Mouse (Mus musculus) large intestine, adult 2 months (tissue): ENCODE measurements around the gene Mcm9. TPM values are rescaled to one million over a fixed set of nuclear protein-coding genes. Genes with fewer than 3 reads are reported as not detected.
"Not testable (repeated sequence)": the region's sequence is repeated elsewhere in the genome, so short reads cannot be mapped to it uniquely, and the experiment has no call there.

Experiments
- DNase-seq: peaks from one replicate; pipeline ENCODE4 v3.0.0-alpha.2; 2012; ENCODE audit warnings: low read depth, low spot score
- WGBS: fragments of 180-500 bp; shearing (Covaris S2); methylation state at CpG from one replicate; pipeline ENCODE4 v1.1.7; 2018; 5-methylcytosine and 5-hydroxymethylcytosine counted together
- polyA plus RNA-seq: library from polyadenylated mRNA; depleted of rRNA; stranded (reverse); fragments of >200 nt; gene quantifications from 2 replicates; pipeline ENCODE4 v1.2.3, GENCODE M21; 2012; rRNA removed

The Mcm9 gene
- 2.6 and 3.8 TPM in 2 replicates for polyA plus RNA-seq

DNA sequence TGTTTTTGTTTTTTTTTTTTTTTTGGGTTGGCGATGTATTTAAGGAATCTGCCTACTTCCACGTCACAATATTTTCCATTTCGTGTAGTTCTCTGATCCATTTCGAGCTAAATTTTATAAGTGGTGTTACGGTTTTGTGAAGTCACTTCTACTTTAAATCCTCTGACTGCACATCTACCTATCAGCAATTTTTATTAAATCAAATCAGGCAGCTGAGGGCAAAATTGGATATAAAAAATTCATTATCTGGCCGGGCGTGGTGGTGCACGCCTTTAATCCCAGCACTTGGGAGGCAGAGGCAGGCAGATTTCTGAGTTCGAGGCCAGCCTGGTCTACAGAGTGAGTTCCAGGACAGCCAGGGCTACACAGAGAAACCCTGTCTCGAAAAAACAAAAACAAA, at the start of gene Mcm9:
Gene Mcm9 (minus strand): TSS at position 101 of the 400 bp plus-strand sequence.
- DNase-seq, result not testable (repeated sequence)
- 52% methylated on average over 10 of the region's 10 CpGs for WGBS

DNA sequence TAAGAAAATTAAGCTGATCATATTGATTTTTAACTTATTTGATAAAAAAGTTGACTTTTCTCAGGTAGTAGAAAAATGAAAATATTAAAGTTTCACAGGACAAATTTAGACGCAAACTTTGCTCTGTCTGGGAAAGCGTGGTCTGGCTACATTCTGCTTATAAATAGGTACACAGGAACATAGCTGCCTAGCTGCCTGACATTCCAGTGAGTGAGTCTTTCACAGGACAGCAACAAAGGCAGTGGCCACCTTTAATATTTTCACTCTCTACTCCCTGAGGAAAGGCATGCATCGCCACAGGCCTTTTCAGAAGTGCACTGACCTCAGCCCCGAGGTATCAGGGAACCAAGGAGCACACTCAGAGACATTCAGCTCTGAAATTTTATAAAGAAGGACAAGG, 31.5 kb upstream of the Mcm9 start:
- no peak for DNase-seq
- WGBS, result 82% methylated on average over 4 of the region's 4 CpGs

DNA sequence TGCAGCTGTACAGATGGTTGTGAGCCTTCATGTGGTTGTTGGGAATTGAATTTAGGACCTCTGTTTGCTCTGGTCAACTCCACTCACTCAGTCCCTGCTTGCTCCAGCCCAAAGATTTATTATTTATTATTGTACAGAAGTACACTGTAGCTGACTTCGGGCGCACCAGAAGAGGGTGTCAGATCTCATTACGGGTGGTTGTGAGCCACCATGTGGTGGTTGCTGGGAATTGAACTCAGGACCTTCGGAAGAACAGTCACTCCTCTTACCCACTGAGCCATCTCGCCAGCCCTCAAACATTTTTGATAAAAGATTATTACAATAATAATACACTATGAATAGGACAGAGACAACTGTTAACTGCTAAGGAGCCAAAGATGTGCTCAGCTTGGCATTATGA, 24.0 kb upstream of the Mcm9 start:
- DNase-seq, result not testable (repeated sequence)
- WGBS, result 62% methylated on average over 5 of the region's 5 CpGs

DNA sequence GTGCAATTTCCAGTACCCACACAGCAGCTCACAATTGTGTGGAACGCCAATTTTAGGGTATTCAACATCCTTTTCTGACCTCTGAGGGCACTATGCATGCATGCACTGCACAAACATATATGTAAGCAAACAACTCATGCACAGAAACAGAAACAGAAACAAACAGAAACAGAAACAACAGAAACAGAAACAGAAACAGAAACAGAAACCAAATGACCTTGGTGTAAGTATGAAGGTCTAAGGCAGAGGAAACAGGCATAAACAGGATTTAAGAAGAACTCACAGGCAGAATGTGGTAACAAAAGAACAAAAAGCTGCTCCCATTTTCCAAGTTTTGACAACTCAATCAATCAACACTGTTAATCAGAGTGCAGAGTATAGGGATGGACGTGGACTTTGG, 20.4 kb upstream of the Mcm9 start:
- WGBS, result 77% methylated on average over 2 of the region's 2 CpGs
- DNase-seq, result no peak

DNA sequence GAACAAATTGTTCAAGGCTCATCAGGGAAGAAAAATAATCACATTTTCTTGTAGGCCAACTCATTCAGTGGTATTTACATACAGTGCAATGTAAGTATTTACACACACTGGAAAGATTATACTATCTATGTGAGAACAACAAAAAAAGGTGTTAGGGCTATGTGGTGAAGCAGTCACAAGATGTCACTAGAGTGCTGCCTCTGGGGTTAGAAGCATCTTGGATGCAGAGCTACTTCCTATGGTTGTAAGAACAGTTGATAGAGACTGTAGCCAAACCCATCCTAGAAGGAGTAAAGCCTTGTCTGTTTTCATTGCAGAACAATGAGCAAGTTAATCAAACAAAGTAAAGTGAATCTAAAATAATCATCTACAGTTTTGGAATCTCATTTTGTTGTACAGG, 11.3 kb upstream of the Mcm9 start:
- DNase-seq, result no peak

DNA sequence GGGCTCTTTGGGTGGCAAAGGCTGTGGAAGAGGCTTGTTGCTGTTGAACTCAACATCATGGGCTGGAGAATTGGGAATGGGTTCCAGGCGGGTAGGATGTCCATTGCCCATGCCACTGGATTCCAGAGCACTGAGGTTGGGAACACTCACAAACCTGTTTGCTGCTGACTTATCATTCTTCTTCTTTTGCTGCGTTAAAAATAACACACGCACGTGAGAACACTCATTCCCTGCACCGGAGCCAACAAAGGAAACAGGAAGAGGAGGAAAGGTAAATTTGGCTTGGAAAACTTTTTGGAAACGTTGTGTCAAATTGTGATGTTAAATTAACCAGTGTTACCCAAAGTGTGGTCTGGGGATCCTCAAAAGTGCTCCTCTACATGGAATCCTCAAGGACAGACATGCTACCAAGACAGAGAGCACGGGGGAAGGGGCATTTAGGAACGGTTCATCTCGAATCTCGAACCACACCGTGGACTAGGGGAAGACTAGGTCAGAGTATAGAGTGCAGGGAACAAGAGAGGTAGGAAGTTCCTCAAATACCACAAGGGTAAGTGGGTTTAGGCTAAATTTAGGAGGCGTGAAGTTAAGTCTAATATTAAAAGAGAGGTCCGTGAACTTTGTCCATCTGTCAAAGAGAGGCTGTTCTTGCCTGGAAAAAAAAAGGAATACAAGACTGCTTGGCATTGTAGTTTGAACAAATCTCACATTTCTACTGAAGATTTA, 5.2 kb upstream of the Mcm9 start:
- 64% methylated on average over 13 of the region's 13 CpGs for WGBS
- no peak for DNase-seq

DNA sequence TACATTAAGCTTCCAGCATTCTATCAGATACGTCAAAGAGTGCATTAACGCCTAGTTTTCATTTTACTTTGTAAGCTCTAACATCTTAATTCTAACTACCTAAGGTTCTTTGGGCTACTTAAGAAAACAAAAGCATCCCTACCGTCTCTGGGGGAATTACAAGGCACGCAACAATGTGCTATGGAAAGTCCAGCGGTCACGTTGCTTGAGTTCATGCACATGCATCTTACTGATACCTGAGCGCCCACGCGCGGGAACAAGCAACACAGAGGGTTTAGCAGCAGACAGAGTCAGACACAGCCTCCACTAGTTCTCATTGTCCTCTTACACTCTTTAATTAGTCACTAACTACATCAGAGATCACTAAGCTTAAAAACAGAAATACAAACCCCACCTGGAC, 3.9 kb upstream of the Mcm9 start:
- 85% methylated on average over 10 of the region's 10 CpGs for WGBS
- DNase-seq, result no peak

DNA sequence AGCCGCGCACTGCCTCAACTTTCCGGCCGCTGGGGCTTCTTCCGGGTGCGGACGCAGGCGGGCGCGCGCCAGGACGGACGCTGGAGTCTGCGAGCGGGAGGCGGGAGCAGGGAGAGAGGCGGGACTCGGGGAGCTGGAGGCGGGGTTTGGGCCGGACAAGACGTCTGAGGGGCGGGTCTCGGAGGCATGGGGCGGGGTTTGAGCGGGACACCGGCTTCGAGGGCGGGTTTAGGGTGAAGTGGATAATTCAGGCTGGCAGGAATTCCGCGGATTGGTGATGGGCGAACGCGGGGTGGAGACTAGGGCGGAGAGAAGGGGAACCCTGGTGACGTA, 355 bp downstream of the Mcm9 start:
- WGBS, result under 1% methylated on average over 35 of the region's 35 CpGs
- peak; percentile 92 for DNase-seq

DNA sequence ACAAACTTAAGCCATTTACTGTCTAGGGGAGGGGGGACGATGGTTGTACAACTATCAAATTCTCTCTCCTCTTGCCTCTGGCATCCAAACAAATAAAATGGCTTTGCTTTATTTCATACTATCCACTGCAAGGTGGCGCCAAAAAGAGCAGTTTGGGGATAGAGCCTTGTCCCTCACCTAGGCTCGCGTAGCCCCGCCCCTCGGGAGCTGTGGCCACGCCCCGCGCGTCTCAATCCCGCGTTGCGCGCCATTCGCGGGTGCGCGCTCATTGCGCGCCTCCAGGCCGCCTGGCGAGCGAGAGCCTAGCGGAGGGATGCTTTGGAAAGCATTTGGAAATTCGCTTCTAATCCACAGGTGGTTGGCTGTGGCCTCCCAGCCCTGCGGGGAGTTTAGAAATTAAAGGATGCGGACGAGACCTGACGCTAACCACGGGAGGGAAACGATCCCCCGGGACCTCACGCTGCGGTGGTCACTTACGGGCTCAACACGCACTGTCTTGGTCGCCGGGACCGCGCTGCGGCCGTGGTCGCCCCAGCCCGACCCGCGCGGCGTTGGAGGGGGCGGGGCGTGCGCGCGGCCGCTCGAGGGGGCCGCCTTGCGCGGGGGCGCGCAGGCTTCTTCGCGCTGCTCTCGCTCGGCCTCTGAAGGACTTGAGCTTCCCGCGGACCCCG, 857 bp downstream of the Mcm9 start:
- WGBS, result under 1% methylated on average over 67 of the region's 67 CpGs
- DNase-seq, result peak; percentile 68

DNA sequence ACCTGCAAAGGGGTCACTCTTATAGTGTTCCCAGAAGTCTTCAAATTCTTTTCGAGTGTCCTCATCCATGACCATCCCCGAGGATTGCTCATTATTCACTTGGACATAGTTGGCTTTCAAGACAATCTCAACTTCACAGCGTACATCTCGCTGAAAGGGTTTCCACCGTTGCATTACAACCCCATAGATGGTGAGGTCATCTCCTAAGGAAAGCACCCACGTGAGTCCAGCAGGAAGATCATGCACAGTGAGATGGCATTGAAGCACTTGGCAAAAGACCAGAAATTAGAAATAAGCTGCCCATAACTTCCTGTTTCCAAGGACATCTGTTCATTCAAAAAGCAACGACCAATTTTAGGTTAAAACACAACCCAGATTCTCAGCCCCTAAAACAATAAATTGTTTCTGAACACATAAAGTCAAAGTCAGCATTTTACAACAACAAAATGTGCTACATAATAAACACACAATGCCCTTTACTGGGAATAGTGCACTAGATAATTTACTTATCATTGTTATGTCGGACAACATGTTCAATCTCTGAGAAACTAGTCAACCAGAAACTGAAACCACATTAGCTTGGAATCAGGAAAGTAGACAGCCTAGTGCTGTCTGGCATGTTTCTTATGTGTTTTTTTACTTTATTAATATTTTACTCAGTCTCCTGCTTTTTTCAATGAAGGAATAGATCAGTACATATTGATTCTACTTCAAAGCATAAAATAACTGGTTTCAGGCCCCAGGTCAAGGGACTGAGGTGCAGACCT, 14.2 kb downstream of the Mcm9 start:
- WGBS, result 55% methylated on average over 8 of the region's 8 CpGs
- no peak for DNase-seq

DNA sequence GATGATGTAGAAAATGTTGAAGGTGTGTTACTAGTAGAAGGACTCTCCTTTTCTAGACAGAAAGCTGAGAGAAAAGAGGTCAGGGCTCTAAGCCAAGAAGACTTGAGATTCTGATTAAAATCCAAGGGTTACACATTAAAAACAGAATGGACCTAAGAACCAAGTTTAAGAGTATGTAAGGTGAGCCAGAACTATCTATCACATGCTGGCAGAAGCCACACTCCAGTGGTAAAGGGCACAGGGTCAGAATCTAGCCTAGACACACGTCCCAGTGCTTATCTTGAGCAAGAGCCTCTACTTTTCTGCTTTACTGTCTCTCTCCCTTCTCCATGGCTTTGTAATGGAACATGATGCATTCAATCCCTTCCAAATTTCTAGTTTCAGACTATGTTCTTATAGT, 16.3 kb downstream of the Mcm9 start:
- 66% methylated on average over 1 of the region's 1 CpGs for WGBS
- no peak for DNase-seq

DNA sequence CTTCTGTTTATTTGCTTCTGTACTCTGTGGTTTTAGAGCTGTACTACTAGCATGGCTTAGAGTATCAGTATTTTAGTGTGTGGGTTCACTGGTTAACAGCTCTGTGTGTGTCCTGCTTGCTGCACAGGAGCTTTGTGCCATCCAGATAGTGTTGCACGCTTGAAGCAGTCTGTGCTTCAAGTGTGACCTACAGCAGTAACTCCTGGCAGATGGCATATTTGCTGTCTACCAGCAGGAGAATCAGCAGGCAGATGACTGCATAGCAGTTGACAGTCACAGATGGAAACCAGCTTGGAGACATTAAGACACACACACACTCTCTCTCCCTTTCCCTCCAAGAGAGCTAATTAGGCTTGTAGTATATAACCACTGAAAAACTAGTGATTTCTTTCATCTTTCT, 18.1 kb downstream of the Mcm9 start:
- WGBS, result 82% methylated on average over 1 of the region's 1 CpGs

DNA sequence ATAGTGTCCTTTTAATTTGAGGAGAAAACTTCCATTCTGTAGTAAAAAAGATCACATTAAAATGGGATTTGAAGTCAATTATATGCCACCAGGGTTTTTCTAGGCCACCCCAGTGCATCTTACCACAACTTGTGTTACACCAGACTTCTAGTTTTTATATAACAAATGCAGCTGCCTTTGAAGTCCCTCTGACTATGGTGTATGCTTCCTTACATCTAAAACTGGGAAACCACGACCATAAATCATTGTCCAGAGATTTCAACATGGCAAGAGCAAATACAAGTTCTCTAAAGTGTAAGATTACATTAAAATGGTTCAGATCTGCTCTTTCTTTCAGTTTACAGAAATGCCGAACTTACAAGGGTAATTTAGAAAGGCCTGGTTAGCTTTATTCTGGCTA, 22.0 kb downstream of the Mcm9 start:
- 40% methylated on average over 2 of the region's 2 CpGs for WGBS
- DNase-seq, result no peak

More for the DNA sequence above, 18.1 kb downstream of the Mcm9 start:
- no peak for DNase-seq

DNA sequence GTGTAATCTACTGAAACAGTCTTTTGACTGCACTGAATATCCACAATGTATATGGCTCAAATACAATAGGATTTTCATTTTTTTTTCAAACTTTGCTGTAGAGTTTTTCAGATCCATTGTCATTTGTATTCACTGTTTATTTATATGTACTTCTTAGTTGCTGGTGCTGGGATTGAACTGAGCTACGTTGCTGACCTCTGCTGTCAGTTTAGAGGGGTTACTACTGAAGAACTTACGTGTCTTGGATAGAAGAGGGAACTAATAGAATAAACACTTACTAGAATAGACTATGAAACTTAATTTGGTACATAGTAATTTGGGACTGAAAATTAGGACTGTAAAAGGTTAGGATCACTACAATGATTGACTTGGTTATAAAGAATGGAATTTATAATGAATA, 24.9 kb downstream of the Mcm9 start:
- no peak for DNase-seq
- WGBS, result 71% methylated on average over 2 of the region's 2 CpGs

DNA sequence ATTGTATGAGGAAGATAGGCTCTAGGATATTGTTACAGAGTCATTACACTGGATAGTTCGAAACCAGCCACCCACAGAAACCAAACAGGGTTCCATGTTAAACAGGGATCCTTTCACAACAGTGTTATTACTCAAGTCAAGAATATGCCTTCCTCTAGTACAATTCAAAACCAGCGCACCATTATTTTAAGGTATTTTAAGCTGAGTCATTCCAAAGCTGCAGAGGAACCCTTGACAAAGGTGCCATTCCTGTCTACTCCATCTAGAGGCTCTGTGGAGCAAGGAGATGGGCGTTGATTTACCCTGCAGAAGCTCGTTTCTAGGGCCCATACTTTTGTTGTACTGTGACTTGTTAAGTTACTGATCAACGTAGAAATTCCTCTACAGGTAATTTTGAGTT, 31.4 kb downstream of the Mcm9 start:
- no peak for DNase-seq
- WGBS, result 32% methylated on average over 5 of the region's 5 CpGs

DNA sequence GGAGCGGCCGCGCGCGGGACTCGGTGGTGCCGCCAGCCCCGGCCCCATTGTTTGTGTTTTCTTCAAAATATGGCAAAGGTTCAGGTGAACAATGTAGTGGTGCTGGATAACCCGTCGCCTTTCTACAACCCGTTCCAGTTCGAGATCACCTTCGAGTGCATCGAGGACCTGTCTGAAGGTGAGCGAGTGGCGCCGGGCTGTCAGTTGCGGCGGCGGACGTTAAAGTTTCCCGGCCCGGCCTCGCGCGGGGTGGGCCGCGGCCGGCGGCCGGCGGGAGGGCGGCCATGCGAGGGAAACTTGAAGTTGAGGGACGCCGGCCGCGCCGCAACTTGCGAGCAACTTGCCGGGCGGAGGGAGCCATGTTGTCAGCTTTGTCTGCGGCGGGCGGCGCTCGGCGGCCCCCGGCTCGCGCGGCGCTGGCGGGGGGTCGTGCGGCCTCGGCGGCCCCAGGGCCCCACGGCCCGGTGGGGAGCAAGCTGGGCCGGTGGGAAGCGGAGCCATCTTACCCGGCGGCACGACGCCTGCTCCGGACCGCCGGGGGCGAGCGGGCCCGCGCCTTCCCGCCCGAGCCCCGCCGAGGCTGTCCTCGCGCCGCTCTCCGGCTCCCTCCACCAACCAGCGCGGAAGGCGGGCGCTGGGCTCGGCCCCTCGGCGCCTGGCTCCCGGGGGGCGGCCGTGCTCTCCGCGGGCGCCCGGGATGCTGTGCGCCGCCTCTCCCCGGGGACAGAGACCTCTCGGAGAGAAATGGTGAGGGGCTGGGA, 32.9 kb downstream of the Mcm9 start:
- no peak for DNase-seq
- 1% methylated on average over 97 of the region's 99 CpGs for WGBS

DNA sequence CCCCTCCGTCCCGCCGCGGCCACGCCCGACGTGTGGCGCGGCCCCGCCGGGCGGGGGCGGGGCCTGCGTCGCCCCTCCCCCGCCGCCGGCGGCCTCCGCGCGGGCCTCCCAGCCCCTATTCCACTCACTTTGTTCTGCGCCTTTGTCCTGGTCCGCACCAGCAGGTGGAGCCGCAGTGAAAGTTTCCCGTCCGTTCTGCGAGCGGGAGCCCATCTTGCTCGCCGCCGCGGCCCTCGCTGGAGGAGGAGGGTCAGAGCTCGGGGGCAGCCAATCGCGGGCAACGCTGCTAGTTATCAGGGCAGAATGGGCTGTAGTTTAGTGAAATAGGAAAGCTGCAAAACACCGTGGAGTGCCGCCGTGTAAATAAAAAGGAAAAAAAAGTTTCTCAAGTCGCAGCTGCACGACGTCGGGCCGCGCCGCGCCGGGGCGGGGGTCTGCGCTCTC, 33.5 kb downstream of the Mcm9 start, which contains the start of gene Asf1a:
Gene Asf1a (plus strand): TSS at position 81 of the 444 bp plus-strand sequence.
- peak; percentile 84 for DNase-seq
- WGBS, result under 1% methylated on average over 52 of the region's 52 CpGs

DNA sequence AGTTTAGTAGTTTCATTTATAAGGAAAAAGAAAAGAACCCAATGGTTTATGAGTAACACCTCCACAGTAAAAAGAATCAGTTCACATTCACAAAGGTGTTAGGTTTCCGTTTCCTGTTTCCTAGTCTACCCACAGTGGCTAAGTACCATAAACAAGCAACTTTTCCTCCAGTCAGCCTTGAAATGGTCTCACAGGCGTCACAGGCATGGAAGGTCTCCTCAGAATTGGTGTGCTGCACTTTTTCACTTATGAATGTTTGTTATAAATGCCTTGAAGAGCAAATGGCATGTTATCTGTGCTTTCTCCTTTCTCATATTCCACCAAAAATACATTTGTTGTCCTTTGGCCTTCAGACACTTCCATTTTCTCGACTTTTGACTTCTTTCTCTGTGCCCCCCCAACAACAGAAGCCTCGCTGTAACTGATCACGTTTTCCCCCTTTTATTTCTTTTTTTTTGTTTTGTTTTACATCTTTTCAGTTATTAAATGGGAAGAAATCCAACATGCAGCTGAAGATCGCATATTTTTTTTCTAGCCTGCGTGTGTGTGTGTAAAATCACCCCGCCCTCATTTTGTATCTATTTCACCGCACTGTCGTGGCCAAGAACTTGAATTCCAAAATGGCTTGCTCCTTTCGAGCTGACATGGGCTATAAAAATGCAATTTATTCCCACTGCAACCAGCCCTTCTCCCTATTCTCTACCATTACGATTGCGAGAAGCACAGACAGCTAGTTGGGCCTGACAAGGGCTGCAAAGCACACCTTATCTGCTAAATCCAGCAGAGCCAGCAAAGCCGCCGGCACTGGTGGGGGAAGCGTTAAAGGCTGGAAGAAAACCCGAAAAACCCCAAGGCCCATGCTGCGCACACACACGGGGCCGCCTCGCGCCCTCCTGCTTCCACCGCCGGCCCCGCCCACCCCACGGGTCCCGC, 34.2 kb downstream of the Mcm9 start:
- 2% methylated on average over 27 of the region's 27 CpGs for WGBS
- DNase-seq, result no peak

DNA sequence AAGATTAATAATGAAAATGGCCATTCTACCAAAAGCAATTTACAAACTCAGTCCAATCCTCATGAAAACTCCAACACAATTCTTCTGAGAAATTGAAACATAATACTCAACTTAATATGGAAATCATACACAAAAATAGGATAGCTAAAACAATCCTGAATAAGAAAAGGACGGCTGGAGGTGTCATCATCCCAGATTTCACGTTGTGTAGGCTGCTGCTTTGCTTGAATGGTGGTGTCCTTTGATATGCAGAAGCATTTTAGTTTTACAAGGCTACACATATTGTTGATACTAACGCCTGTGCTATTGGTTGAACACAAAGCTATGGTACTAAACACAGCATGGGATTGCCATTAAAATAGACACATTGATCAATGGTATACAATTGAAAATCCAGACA, 44.5 kb downstream of the Mcm9 start:
- WGBS, result 87% methylated on average over 3 of the region's 3 CpGs
- DNase-seq, result no peak
